Mouse (Mus musculus) hindbrain, embryonic 16.5 days (tissue): Measurements from ENCODE around the gene Eid1. TPM values are rescaled to one million over a fixed set of nuclear protein-coding genes. Genes with fewer than 3 reads are reported as not detected.
A peak's percentile ranks its signal among the peaks of the same experiment; 100 is the strongest.

Experiments
- ATAC-seq: fragments of 200-750 bp; cut with Nextera tagmentation; 2 replicates; pipeline ENCODE4 v1.8.0; 2017; ENCODE audit warnings: moderate TSS enrichment, moderate library complexity
- H3K27ac ChIP-seq: fragments of 300-500 bp; sonication (generic); 2 replicates; pipeline ENCODE4 v1.5.1; 2014; ENCODE audit warnings: low read depth, mild to moderate bottlenecking, control low read depth, low read length, moderate library complexity
- H3K27me3 ChIP-seq: fragments of 300-500 bp; sonication (generic); replicated peaks from 2 replicates; pipeline ENCODE4 v1.6.1; 2014; ENCODE audit warnings: low read length; ENCODE audit not compliant: control insufficient read depth, insufficient read depth
- H3K36me3 ChIP-seq: fragments of 300-500 bp; sonication (generic); 2 replicates; pipeline ENCODE4 v1.6.1; 2014; ENCODE audit warnings: mild to moderate bottlenecking, low read length, moderate library complexity, mixed read lengths; ENCODE audit not compliant: control insufficient read depth, insufficient read depth
- H3K4me1 ChIP-seq: fragments of 300-500 bp; sonication (generic); 2 replicates; pipeline ENCODE4 v1.6.1; 2014; ENCODE audit warnings: low read depth, low read length; ENCODE audit not compliant: control insufficient read depth, insufficient read depth
- H3K4me2 ChIP-seq: fragments of 300-500 bp; sonication (generic); 2 replicates; pipeline ENCODE4 v1.6.1; 2014; ENCODE audit warnings: mild to moderate bottlenecking, low read length, control low read depth, moderate library complexity
- H3K4me3 ChIP-seq: fragments of 300-500 bp; sonication (generic); 2 replicates; pipeline ENCODE4 v1.5.1; 2014; ENCODE audit warnings: mild to moderate bottlenecking, low read length, control low read depth, moderate library complexity
- H3K9ac ChIP-seq: fragments of 300-500 bp; sonication (generic); 2 replicates; pipeline ENCODE4 v1.6.1; 2014; ENCODE audit warnings: low read depth, mild to moderate bottlenecking, control low read depth, low read length, moderate library complexity
- H3K9me3 ChIP-seq: fragments of 300-500 bp; sonication (generic); 2 replicates; pipeline ENCODE4 v1.6.1; 2014; ENCODE audit warnings: mild to moderate bottlenecking, low read length, moderate library complexity; ENCODE audit not compliant: control insufficient read depth
- WGBS: fragments of 180-500 bp; shearing (Covaris S2); extraction: QIAGEN DNeasy Blood & Tissue Kit; methylation state at CpG from one replicate; pipeline ENCODE4 v1.1.7; 2014; 5-methylcytosine and 5-hydroxymethylcytosine counted together
- polyA plus RNA-seq: library from polyadenylated mRNA; unstranded; fragments of >200 nt; fragmentation: Nextera tagmentation; extraction: Ambion mirVana; gene quantifications from 2 replicates; pipeline ENCODE4 v1.2.1, GENCODE M21; 2015

The Eid1 gene
- polyA plus RNA-seq, result 373 and 390 TPM in 2 replicates

DNA sequence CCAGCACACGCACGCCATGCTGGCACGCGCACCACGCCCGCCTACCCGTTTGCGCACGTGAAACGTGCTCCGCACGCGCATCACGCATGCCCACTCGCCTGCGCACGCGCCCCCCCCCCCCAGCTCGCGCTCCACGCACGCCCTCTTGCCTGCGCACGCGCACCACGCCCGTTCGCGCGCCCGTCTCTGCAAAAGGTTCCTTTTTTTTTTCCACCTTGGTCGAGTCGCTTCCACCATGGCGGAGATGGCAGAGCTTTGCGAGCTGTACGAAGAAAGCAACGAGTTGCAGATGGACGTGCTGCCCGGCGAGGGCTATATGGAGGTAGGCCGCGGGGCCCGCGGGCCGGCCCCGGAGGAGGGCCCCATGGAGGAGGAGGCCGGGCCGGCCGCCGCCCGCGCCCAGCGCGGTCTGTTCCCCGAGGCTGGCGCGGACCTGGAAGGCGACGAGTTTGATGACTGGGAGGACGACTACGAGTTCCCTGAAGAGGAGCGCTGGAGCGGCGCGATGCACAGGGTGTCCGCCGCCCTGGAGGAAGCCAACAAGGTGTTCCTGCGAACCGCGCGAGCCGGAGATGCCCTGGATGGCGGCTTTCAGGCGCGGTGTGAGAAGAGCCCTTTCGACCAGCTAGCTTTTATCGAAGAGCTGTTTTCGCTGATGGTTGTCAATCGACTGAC, at the start of gene Eid1:
Gene Eid1 (plus strand): TSS at position 139 of the 675 bp plus-strand sequence.
- 0% methylated on average over 44 of the region's 79 CpGs for WGBS
- Histone ChIP-seq H3K4me3 (peak within 1 kb of the TSS; percentile 56), H3K27ac (peak within 1 kb of the TSS; percentile 92), H3K4me2 (peak within 1 kb of the TSS; percentile 69), H3K27me3 (no peaks in the 10 kb centered on the region), H3K4me1 (peaks cover 10% of the 10 kb centered on the region), H3K36me3 (no peaks in the 10 kb centered on the region), H3K9ac (peak within 1 kb of the TSS; percentile 81), H3K9me3 (no peaks in the 10 kb centered on the region)
- peak; percentile 97 for ATAC-seq

- H3K4me1 ChIP-seq, result peaks cover 11% of the 10 kb centered on the region
- no peak for ATAC-seq
- H3K36me3 ChIP-seq, result 0 out of 2 replicates have a peak, but pooled peaks cover under 1% of the 10 kb centered on the region
- H3K9me3 ChIP-seq, result no peaks in the 10 kb centered on the region
- H3K27me3 ChIP-seq, result no peaks in the 10 kb centered on the region
- no peak overlapping the region for H3K27ac ChIP-seq
- WGBS, result 96% methylated on average over 15 of the region's 15 CpGs
- no peak overlapping the region for H3K4me3 ChIP-seq
- H3K9ac ChIP-seq, result no peak overlapping the region
- H3K4me2 ChIP-seq, result no peak overlapping the region; the same call in 1 of the 2 replicates
These were observed 49.7 kb upstream of the Eid1 start for GRCm38 (mm10) chr2:125623211-125623610.

DNA sequence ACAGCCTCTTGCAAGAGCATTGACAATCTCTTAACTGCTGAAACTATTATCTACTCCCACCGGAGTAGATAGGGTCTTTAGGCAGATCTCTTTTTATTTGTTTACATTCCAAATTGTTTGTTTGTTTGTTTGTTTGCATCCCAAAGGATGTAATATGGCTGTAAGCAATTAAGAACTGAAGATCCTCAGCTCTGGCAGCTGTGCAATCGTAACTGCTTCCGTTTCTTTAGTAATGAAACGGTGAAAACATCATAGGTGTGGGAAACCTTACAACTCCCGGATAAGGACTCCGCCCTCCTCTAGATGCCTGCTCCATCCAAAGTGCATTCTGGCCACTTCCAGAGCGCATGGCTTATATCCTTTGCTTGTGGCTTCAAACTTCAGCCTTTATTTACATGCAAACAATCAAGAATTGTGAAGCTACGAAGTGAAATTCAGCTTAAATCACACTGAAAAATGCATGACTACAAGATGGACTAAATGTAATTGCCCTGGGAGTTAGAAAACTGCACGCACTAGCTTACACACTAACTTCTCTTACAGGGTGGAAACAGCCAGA, 48.7 kb upstream of the Eid1 start:
- no peaks in the 10 kb centered on the region for H3K27me3 ChIP-seq
- H3K4me2 ChIP-seq, result peak overlapping the region; percentile 72
- H3K4me3 ChIP-seq, result peak overlapping the region; percentile 93
- no peaks in the 10 kb centered on the region for H3K9me3 ChIP-seq
- ATAC-seq, result no peak; the same call in 1 of the 2 replicates
- peaks cover 11% of the 10 kb centered on the region for H3K4me1 ChIP-seq
- H3K9ac ChIP-seq, result peak overlapping the region; percentile 77
- H3K36me3 ChIP-seq, result no peaks in the 10 kb centered on the region
- no peak overlapping the region for H3K27ac ChIP-seq
- 16% methylated on average over 9 of the region's 9 CpGs for WGBS

GRCm38 (mm10) chr2:125624837-125625351, 48.0 kb upstream of the Eid1 start, which contains the start of gene Cep152:
TSS of gene Cep152 (minus strand) at chr2:125625113.
- H3K4me2 ChIP-seq, result peak within 1 kb of the TSS; percentile 76
- no peaks in the 10 kb centered on the region for H3K9me3 ChIP-seq
- peaks cover 11% of the 10 kb centered on the region for H3K4me1 ChIP-seq
- H3K36me3 ChIP-seq, result no peaks in the 10 kb centered on the region
- H3K27me3 ChIP-seq, result no peaks in the 10 kb centered on the region
- H3K27ac ChIP-seq, result peak within 1 kb of the TSS; percentile 44; the same call in 1 of the 2 replicates
- H3K4me3 ChIP-seq, result peak within 1 kb of the TSS; percentile 93
- under 1% methylated on average over 50 of the region's 50 CpGs for WGBS
- peak within 1 kb of the TSS; percentile 77 for H3K9ac ChIP-seq
- peak; percentile 100 for ATAC-seq

GRCm38 (mm10) chr2:125626536-125626935, 46.4 kb upstream of the Eid1 start:
- Histone ChIP-seq H3K4me3 (no peak overlapping the region), H3K4me2 (no peak overlapping the region), H3K9me3 (no peaks in the 10 kb centered on the region), H3K9ac (no peak overlapping the region), H3K27ac (no peak overlapping the region), H3K27me3 (no peaks in the 10 kb centered on the region), H3K4me1 (peaks cover 11% of the 10 kb centered on the region), H3K36me3 (no peaks in the 10 kb centered on the region)
- 79% methylated on average over 4 of the region's 4 CpGs for WGBS
- no peak for ATAC-seq

DNA sequence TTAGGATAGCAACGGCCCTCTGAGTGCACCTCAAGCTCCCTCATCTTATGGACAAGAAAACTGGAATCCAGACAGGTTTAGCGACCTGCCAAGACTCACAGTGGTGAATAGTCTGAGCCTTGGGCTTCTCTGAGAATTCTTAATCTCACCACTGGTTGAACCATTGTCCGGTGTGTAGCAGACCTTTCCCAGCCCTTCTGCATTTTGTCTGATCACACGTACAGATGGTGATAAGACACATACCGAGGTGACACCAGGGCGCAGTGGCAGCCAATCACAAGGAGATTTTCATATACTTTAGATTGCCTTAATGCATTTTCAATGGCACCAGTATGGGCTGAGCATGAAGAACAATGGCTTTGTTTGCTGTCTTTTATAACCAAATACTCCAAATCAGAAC, 44.4 kb upstream of the Eid1 start:
- Histone ChIP-seq H3K27me3 (no peaks in the 10 kb centered on the region), H3K27ac (no peak overlapping the region), H3K9me3 (no peaks in the 10 kb centered on the region), H3K36me3 (no peaks in the 10 kb centered on the region), H3K4me1 (peaks cover 10% of the 10 kb centered on the region), H3K4me3 (no peak overlapping the region), H3K9ac (no peak overlapping the region), H3K4me2 (no peak overlapping the region)
- no peak for ATAC-seq
- WGBS, result 89% methylated on average over 6 of the region's 6 CpGs

DNA sequence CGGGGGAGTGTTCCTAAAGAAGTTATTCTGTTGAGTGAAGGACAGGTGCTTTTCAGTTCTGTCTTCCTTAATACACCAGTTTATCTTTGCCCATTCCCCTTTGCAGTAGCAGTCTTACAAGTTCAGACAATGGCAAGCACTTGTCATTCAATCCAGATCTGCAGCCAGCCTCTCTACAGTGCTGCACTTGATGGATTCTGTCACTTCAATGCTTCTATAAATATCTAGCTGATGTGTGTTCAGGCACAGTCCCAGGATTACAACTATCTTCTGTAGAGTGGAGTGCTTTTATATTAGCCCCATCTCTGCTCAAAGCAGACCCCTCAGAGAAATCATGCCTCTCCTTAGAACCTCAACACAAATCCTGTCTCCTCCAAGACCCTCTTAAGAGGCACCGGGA, 42.9 kb upstream of the Eid1 start:
- 96% methylated on average over 2 of the region's 2 CpGs for WGBS
- Histone ChIP-seq H3K9ac (no peak overlapping the region), H3K4me2 (no peak overlapping the region), H3K4me1 (no peaks in the 10 kb centered on the region), H3K36me3 (no peaks in the 10 kb centered on the region), H3K27me3 (no peaks in the 10 kb centered on the region), H3K9me3 (no peaks in the 10 kb centered on the region), H3K4me3 (no peak overlapping the region), H3K27ac (no peak overlapping the region)
- ATAC-seq, result no peak

DNA sequence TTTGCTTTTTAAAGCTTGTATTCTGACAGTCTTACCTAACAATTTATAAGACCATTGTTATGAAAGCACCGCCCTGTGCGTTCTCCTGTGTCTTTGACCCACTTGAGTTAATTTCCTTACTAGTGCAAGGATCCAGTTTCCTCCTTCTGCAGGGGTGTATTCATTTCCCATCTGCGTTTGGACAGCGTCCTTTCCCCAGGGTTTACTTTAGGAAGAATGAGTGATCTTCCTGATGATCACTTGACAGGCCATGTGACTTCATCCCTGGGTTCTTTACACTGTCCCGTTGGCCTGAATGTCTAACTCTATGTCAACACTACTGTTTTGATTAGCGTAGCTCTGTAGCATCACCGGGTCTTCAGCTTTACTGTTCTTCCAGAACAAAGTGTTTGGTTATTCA, 35.6 kb upstream of the Eid1 start:
- ATAC-seq, result no peak
- Histone ChIP-seq H3K9ac (no peak overlapping the region), H3K4me3 (no peak overlapping the region), H3K4me2 (no peak overlapping the region), H3K4me1 (no peaks in the 10 kb centered on the region), H3K36me3 (no peaks in the 10 kb centered on the region), H3K27ac (no peak overlapping the region), H3K9me3 (no peaks in the 10 kb centered on the region), H3K27me3 (no peaks in the 10 kb centered on the region)
- 85% methylated on average over 7 of the region's 7 CpGs for WGBS

- Histone ChIP-seq H3K27ac (no peak overlapping the region), H3K4me1 (no peaks in the 10 kb centered on the region), H3K4me3 (no peak overlapping the region), H3K4me2 (no peak overlapping the region), H3K36me3 (no peaks in the 10 kb centered on the region), H3K27me3 (no peaks in the 10 kb centered on the region), H3K9ac (no peak overlapping the region), H3K9me3 (no peaks in the 10 kb centered on the region)
- ATAC-seq, result peak; percentile 14; the same call in 1 of the 2 replicates
- WGBS, result 49% methylated on average over 6 of the region's 6 CpGs
These were observed 28.0 kb upstream of the Eid1 start for GRCm38 (mm10) chr2:125644912-125645311.
